Mouse (Mus musculus) T-cell, adult 2 months (primary cell): Measurements from ENCODE around the gene Soat1.
"Not testable (repeated sequence)": the region's sequence is repeated elsewhere in the genome, so short reads cannot be mapped to it uniquely, and the experiment has no call there.

ENCODE experiments used
- DNase-seq: peaks from one replicate; pipeline ENCODE4 v3.0.0; 2022; ENCODE audit warnings: low spot score

The Soat1 gene

GRCm38 (mm10) chr1:156424054-156424453 is 50.1 kb downstream of the Soat1 start:
- no peak for DNase-seq

DNA sequence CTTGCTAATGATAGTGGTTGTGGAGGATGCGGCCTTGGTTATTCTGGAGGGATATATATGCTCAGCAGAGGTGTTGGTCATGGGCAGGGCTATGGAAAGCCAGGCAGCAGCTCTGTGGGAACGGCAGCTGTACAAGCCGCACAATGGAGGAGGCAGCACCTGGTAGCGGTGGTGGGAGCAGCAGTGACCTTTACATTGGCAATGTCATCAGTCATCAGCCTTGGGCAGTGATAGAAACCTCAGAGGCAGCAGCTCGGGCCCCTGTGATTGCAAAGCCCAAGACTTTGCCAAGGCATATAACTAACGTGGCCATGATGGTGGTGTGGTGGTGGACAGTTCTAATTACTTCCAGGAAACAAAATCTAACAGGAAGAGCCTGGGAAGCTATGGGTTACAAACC is 50.6 kb downstream of the Soat1 start:
- DNase-seq = no peak

DNA sequence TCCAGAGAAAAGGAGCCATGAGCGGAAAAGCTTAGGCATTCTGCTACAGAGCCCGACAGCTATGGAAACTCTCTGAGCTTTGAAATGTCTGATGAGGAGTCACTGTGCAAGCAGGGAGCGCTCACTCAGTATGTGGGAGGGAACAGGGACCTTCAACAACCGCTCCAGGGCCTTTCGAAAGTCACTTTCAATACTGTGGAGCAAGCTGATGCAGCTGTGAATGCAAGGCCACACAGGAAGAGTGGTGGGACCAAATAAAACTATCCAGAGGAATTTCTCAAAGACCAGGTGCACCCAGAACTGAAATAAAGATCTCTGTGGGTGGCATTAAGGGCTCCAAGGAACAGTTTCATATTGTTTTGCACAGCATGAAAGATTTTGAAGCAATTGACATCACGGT is 51.3 kb downstream of the Soat1 start:
- DNase-seq = no peak

DNA sequence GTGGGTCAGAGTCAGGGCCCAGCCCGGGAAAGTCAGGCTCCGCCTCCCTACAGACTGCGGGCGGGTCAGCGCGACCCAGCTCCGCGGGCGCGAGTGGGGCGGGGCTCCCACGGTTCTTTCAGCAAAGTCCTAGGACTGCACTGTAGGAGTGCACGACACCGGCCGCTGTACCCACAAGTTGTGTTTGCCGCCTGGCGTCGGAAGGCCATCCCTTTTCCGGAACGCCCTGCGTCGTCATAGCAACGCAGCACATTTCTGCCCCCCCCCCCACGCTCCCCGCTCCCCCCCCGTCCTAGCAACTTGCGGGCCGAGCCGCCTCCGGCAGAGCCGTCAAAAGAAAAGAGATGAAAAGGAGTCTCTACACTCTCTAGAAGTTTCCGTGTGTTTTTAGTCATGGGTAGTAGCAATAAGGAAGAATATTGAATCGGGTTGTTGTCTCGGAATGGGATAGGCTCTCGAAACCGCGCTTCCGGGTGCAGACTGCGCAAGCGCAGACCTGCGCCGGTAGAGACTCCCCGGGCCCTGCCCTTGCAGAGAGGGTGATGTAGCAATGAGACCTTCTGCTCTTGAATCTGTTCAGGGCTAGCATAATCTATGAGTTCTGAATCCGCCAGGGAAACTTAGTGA is 53.3 kb downstream of the Soat1 start, which contains the start of gene Axdnd1:
Axdnd1 (minus strand) TSS at position 489 of the 627 bp plus-strand sequence.
- peak; percentile 92 for DNase-seq

- peak; percentile 53 for DNase-seq
Observed at GRCm38 (mm10) chr1:156418170-156418569, 56.0 kb downstream of the Soat1 start.

DNA sequence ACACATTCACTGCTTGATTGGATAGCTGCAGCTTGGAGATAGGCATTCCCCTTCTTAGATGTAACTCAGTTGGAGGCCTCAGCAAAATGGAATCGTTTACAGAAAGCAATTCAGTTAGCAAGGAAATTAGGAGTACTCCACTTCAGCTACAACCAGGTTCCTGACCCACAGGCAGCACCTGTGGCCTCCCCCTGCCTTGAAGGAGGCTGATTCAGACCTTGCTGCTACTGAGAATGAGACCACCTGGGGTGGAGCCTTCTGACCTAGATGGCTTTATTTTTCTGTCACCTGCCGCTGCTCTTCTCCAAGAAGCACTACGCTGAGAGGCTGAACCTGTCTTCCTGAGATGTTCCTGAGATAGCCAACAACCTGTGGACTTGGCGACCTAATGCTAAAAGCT is 65.6 kb downstream of the Soat1 start:
- no peak for DNase-seq

GRCm38 (mm10) chr1:156408004-156408403 is 66.1 kb downstream of the Soat1 start:
- DNase-seq = peak; percentile 44

DNA sequence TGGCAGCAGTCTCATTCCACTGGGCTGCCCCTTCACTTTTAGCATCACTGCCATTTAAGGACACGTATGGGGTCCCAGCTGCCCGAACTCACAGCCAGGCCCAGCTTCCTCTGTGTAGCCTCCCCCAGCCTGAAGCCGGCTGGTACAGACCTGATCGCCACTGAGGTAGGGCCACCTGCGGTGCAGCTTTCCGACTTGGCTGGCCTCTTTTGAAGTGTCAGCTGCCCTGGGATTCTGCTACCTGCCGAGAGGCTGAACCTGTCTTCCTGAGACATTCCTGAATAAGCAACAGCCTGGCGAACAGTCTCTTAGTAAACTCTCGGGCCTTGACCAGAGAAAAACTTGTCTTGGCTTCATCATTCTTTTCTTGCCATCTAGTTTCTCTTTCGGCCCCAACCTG is 70.9 kb downstream of the Soat1 start:
- no peak for DNase-seq

DNA sequence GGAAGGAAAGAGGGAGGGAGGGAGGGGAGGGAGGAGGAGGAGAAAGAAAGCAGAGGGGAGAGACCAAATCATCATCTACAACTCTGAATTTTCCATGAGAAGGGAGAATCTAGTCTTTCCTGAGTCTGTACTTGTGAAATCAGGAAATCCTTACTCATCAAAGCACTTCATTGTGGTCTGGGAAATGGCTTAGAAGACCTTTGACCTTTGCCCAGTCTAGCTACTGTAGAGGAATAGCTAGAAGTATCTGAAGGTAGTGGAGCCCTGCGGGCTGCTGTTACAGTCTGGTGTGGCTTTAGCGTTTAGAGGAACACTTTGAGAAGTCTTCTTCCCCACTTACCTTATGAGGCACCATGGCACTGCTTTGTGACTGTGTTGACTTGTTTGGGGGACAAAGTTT is 71.6 kb downstream of the Soat1 start:
- DNase-seq = no peak

DNA sequence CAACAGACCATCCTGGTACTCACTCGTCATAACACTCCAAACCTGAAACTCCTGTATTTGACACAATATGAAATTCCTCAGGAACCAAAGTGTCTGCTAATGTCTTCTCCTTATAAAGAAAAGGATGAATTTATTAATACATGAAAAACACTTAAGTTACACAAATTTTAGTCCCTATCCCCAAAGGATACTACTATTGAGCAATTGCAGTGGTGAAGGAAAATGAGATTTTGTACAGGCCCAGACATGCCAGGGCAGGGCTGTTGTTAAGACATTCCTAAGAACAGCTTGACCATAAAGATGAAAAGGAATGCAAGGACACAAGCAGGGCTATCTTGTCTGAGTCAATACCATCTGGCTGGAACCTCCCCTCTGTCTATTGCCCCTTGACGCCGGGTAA is 74.0 kb downstream of the Soat1 start:
- DNase-seq = not testable (repeated sequence)

GRCm38 (mm10) chr1:156393148-156393547 is 81.0 kb downstream of the Soat1 start:
- DNase-seq = no peak

DNA sequence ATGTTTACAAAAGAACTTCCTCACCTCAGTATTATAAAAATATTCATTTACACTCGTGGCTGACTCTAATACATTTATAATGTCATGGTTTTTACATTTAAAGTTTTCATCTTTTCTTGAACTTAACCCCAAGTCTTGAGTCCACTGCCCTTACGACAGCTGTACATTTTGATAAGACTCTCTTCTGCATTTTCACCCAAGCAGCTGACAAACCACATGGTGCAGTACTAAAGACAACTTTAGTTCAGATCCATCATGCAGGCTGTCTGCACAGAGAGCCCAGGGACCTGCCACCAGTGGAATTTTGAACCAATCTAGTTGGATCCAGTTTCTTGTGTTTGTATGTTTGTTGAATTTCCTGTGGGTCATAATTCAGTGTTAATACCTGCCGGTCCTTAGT is 87.3 kb downstream of the Soat1 start:
- no peak for DNase-seq

DNA sequence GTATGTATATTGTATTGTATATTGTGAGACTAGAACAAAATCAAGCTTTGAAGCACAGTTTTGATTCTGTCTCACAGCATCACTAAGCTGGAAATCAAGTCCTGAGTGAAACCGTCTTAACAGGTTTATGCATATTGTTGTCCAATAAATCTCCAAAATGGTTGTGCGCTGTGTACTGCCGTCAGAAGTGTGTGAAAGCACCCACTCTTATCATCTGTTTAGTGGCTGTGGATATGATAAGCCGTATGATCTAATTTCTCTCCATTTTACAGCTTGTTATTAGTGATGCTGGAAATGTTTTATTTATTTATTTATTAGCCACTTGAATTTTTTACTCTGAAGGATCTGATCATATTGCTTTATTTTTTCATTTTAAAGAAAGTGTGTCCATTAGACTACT is 87.9 kb downstream of the Soat1 start:
- DNase-seq = no peak

- DNase-seq = no peak
Observed at GRCm38 (mm10) chr1:156381217-156381616, 92.9 kb downstream of the Soat1 start.
